Mouse (Mus musculus): ENCODE results near the gene Astl. TPM values are rescaled to one million over a fixed set of nuclear protein-coding genes. Genes with fewer than 3 reads are reported as not detected.

Astl gene
- total and polyA plus RNA-seq, 3 experiments = not detected

DNA sequence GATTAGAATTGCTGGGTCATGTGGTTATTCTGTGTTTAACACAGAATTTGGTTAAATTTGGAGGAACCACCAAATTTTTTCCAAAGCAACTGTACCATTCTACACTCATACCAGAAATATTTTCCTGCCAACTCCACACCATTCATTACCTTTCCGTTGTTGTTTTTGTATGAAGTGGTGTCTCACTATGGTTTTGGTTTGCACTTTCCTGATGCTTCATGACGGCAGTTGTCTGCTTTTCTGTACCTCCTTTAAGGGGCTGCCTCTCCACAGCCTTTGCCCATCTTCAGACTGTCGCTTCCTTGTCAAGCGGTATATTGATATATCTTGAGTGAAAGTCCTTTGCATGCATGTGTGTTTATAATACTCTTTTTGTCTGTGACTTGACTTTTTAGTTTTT, 25.6 kb upstream of the Astl start:
- Histone ChIP-seq H3K79me2 (ENCODE audit: control insufficient read depth, insufficient read depth, low read length, poor library complexity) (no peaks in the 10 kb centered on the region), H3K36me3 (ENCODE audit: control insufficient read depth in 1 of 2, insufficient read depth in 2 of 2, low read length in 2 of 2) (no peaks in the 10 kb centered on the region), H3K4me3 (ENCODE audit: control insufficient read depth in 1 of 2, insufficient read depth in 1 of 2, low read depth in 2 of 2, low read length in 2 of 2) (no peak overlapping the region), H3K27ac (ENCODE audit: control insufficient read depth, low read depth, low read length) (no peak overlapping the region), H3K9ac (ENCODE audit: control insufficient read depth, low read depth, low read length, poor library complexity, severe bottlenecking) (no peak overlapping the region), H3K27me3 (ENCODE audit: control insufficient read depth in 1 of 2, insufficient read depth in 2 of 2, low read length in 2 of 2) (no peaks in the 10 kb centered on the region), H3K4me1 (ENCODE audit: control insufficient read depth in 1 of 2, insufficient read depth in 2 of 2, low read length in 2 of 2) (no peaks in the 10 kb centered on the region), H3K9me3 (replicated peaks; ENCODE audit: insufficient read depth, low read length) (no peaks in the 10 kb centered on the region)
- no peak for TF ChIP-seq MAZ (IDR thresholded peaks at IDR 0.05; ENCODE audit: low read depth, low read length)
- TF ChIP-seq RAD21 (IDR thresholded peaks at IDR 0.05; ENCODE audit: low read depth, low read length) = no peak
- no peak for TF ChIP-seq TCF12 (IDR thresholded peaks at IDR 0.05; ENCODE audit: low read depth, low read length)
- no peak for TF ChIP-seq USF2 (IDR thresholded peaks at IDR 0.05; ENCODE audit: borderline replicate concordance in 1 of 2, insufficient read depth in 1 of 2, low read depth in 1 of 2, low read length in 2 of 2)
- TF ChIP-seq BHLHE40 (IDR thresholded peaks at IDR 0.05; ENCODE audit: borderline replicate concordance, low read depth, low read length) = no peak
- no peak for TF ChIP-seq POLR2AphosphoS2 (IDR thresholded peaks at IDR 0.05; ENCODE audit: low read length)
- TF ChIP-seq CHD2 (IDR thresholded peaks at IDR 0.05; ENCODE audit: low read length) = no peak
- no peak for TF ChIP-seq JUND (IDR thresholded peaks at IDR 0.05; ENCODE audit: low read depth, low read length)
- no peak for TF ChIP-seq ZC3H11A (IDR thresholded peaks at IDR 0.05; ENCODE audit: low read depth, low read length)
- no peak for DNase-seq (ENCODE audit: low read depth, low spot score)

DNA sequence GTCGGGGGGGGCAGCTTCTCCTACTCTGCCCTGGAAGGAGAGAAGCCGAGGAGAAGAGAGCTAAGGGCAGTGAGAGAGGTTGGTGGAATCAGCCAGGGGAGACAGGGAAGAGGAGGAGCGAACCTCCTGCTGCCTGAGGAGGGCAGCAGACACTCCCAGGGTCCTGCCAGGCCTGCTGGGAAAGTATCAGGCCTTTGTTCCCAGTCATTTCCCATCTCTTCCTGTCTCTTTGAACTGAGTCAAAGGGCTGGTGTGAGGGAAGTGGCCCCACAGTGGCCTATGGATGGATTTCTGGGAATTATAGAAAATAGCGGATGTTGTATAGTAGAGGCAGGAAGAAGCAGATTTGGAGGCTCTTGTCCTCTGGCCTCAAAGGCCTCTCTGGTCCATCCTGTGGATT, 24.6 kb upstream of the Astl start:
- Histone ChIP-seq H3K9ac (ENCODE audit: control insufficient read depth, low read depth, low read length, poor library complexity, severe bottlenecking) (no peak overlapping the region), H3K9me3 (replicated peaks; ENCODE audit: insufficient read depth, low read length) (no peaks in the 10 kb centered on the region), H3K36me3 (ENCODE audit: control insufficient read depth in 1 of 2, insufficient read depth in 2 of 2, low read length in 2 of 2) (no peaks in the 10 kb centered on the region), H3K27me3 (ENCODE audit: control insufficient read depth in 1 of 2, insufficient read depth in 2 of 2, low read length in 2 of 2) (peaks cover 0 to 2% of the 10 kb centered on the region in 2 experiments; a peak in 1 of 4 replicates), H3K4me1 (ENCODE audit: control insufficient read depth in 1 of 2, insufficient read depth in 2 of 2, low read length in 2 of 2) (no peaks in the 10 kb centered on the region), H3K27ac (ENCODE audit: control insufficient read depth, low read depth, low read length) (no peak overlapping the region), H3K4me3 (ENCODE audit: control insufficient read depth in 1 of 2, insufficient read depth in 1 of 2, low read depth in 2 of 2, low read length in 2 of 2) (no peak overlapping the region), H3K79me2 (ENCODE audit: control insufficient read depth, insufficient read depth, low read length, poor library complexity) (no peaks in the 10 kb centered on the region)
- no peak for DNase-seq (ENCODE audit: low read depth, low spot score)
- peak in 1 of 3 experiments; percentile 22; a peak in 1 of 6 replicates for TF ChIP-seq CTCF (IDR thresholded peaks at IDR 0.05 in 2 of 3, conservative IDR thresholded peaks at IDR 0.05 in 1 of 3; ENCODE audit: control insufficient read depth in 1 of 3, insufficient read depth in 1 of 3, low read depth in 2 of 3, low read length in 3 of 3, poor library complexity in 1 of 3, severe bottlenecking in 1 of 3)
- no peak for TF ChIP-seq EP300 (IDR thresholded peaks at IDR 0.05; ENCODE audit: low read depth in 1 of 2, low read length in 2 of 2)
- no peak for TF ChIP-seq TBP (IDR thresholded peaks at IDR 0.05; ENCODE audit: low read depth, low read length)
- no peak for TF ChIP-seq MYB (IDR thresholded peaks at IDR 0.05; ENCODE audit: low read depth, low read length)

DNA sequence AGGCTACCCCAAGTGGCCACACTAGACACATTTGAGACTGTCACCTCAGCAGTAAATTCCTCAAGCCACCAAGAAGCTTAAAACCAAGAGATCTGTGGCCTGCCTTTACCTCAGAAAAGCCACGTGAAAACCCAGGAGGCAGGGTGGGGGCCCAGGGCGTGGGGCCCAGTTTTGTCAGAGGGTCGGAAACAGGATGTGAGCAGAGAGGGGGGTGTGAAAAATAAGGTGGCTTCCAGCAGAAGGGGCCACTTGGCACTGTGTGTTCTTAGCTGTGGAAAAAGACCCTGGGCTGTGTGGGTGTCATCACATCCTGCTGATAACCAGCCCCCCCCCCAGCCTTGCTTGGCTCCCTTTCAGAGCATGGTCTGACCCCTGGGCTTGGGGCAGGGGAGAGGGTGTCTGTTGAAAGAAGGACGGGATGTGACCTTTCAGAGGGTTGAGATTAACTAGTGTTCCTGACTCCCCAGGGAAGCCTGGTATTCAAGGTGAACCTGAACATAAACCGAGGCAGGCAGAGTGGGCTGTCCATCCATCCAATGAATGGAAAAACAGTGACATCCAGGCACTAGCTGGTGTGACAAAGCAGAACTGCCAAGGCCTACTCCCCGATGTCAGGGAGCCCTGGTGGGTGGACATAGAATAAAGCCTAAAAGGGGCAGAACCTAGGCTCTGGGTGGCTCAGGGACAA, 23.8 kb upstream of the Astl start:
- no peak overlapping the region for H3K4me3 ChIP-seq (ENCODE audit: control insufficient read depth in 1 of 2, insufficient read depth in 1 of 2, low read depth in 2 of 2, low read length in 2 of 2)
- H3K9me3 ChIP-seq (replicated peaks; ENCODE audit: insufficient read depth, low read length) = no peaks in the 10 kb centered on the region
- no peak overlapping the region for H3K9ac ChIP-seq (ENCODE audit: control insufficient read depth, low read depth, low read length, poor library complexity, severe bottlenecking)
- TF ChIP-seq TAL1 (IDR thresholded peaks at IDR 0.05; ENCODE audit: low read length) (no peak), JUND (IDR thresholded peaks at IDR 0.05; ENCODE audit: low read depth, low read length) (no peak), ZKSCAN1 (IDR thresholded peaks at IDR 0.05; ENCODE audit: low read depth, low read length) (no peak), GATA1 (IDR thresholded peaks at IDR 0.05; ENCODE audit: low read depth, low read length) (no peak), MAFK (IDR thresholded peaks at IDR 0.05; ENCODE audit: borderline replicate concordance, low read depth, low read length) (no peak), TCF12 (IDR thresholded peaks at IDR 0.05; ENCODE audit: low read depth, low read length) (no peak), SIN3A (IDR thresholded peaks at IDR 0.05; ENCODE audit: low read length) (no peak), UBTF (IDR thresholded peaks at IDR 0.05; ENCODE audit: borderline replicate concordance, insufficient read depth, low read depth, low read length) (no peak), POLR2AphosphoS5 (IDR thresholded peaks at IDR 0.05; ENCODE audit: borderline replicate concordance, low read depth, low read length) (no peak), MAX (IDR thresholded peaks at IDR 0.05; ENCODE audit: low read length) (no peak), POLR2A (IDR thresholded peaks at IDR 0.05; ENCODE audit: control insufficient read depth in 1 of 2, insufficient read depth in 1 of 2, low read depth in 1 of 2, low read length in 2 of 2, poor library complexity in 1 of 2) (no peak), MXI1 (IDR thresholded peaks at IDR 0.05; ENCODE audit: low read depth, low read length) (no peak), MYC (IDR thresholded peaks at IDR 0.05; ENCODE audit: low read depth, low read length) (no peak)
- H3K4me1 ChIP-seq (ENCODE audit: control insufficient read depth in 1 of 2, insufficient read depth in 2 of 2, low read length in 2 of 2) = no peaks in the 10 kb centered on the region
- H3K27ac ChIP-seq (ENCODE audit: control insufficient read depth, low read depth, low read length) = no peak overlapping the region
- H3K79me2 ChIP-seq (ENCODE audit: control insufficient read depth, insufficient read depth, low read length, poor library complexity) = no peaks in the 10 kb centered on the region
- no peaks in the 10 kb centered on the region for H3K36me3 ChIP-seq (ENCODE audit: control insufficient read depth in 1 of 2, insufficient read depth in 2 of 2, low read length in 2 of 2)
- no peak for DNase-seq (ENCODE audit: low read depth, low spot score)
- H3K27me3 ChIP-seq (ENCODE audit: control insufficient read depth in 1 of 2, insufficient read depth in 2 of 2, low read length in 2 of 2) = peaks cover 0 to 2% of the 10 kb centered on the region in 2 experiments; a peak in 1 of 4 replicates
